8 mouse cellular contexts compared by ENCODE assay signal in the genomic region with DNA sequence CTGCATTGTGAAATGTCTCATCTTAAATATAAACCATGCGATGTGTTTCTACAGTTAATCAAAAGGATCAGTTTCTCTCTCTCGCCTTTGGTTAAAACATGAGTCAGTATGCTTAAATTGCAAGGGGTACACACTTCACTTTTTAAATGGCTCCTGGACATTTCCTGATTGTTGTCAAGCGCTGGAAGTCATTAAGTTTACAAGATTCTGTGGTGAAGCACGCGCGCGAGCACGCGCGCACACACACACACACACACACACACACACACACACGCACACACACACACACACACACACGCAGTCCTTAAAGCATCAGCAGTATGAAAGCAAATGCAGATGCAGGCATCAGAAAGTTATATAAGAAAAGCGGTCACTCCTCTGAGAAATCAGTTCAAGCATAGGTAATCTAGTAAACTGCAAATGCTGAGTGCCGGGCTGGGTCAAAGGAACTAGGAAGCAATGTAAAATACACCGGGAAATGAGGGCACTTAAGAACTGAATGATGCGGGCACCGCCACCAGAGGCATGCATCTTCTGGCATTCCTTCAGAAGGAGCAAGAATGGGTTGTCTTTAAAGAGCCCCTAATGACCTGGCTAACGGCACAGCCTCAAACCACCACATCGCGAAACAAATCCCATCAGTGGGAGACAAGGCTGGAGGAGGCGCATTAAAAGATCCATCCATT. TPM values are rescaled to one million over a fixed set of nuclear protein-coding genes. Genes with fewer than 3 reads are reported as not detected.
DNase-seq lines count a peak whose midpoint lies in the region; ATAC-seq and TF ChIP-seq lines count a peak whose summit lies in the region.

No protein-coding gene starts in this region.

- H3K36me3 ChIP-seq in heart, embryonic 10.5 days, result 0 out of 2 replicates have a peak, but pooled peaks cover 11% of the 10 kb centered on the region
- no peaks in the 10 kb centered on the region for H3K36me3 ChIP-seq in embryonic facial prominence, embryonic 11.5 days (replicated peaks; ENCODE audit: control insufficient read depth, insufficient read depth, low read depth, low read length)
- peaks cover 11% of the 10 kb centered on the region for H3K36me3 ChIP-seq in hindbrain, embryonic 14.5 days (replicated peaks; ENCODE audit: control insufficient read depth, insufficient read depth)
- no peaks in the 10 kb centered on the region for H3K36me3 ChIP-seq in lung, embryonic 15.5 days

- H3K27ac ChIP-seq in heart, embryonic 10.5 days, result peak overlapping the region; percentile 97
- H3K27ac ChIP-seq in embryonic facial prominence, embryonic 11.5 days (replicated peaks; ENCODE audit: low read depth, low read length), result no peak overlapping the region
- H3K27ac ChIP-seq in hindbrain, embryonic 14.5 days, result peak overlapping the region; percentile 93
- H3K27ac ChIP-seq in lung, embryonic 15.5 days, result peak overlapping the region; percentile 89
- 0 out of 2 replicates have a peak overlapping the region, but pooled peaks have one; percentile 4 for H3K27ac ChIP-seq in olfactory bulb, adult 2 months (ENCODE audit: insufficient read depth, low read depth, low read length)

- no peaks in the 10 kb centered on the region for H3K27me3 ChIP-seq in heart, embryonic 10.5 days (ENCODE audit: insufficient read depth, poor library complexity, severe bottlenecking)
- no peaks in the 10 kb centered on the region for H3K27me3 ChIP-seq in embryonic facial prominence, embryonic 11.5 days (ENCODE audit: control insufficient read depth, insufficient read depth, low read length)
- no peaks in the 10 kb centered on the region for H3K27me3 ChIP-seq in hindbrain, embryonic 14.5 days (ENCODE audit: control insufficient read depth, insufficient read depth, low read length)
- H3K27me3 ChIP-seq in lung, embryonic 15.5 days, result no peaks in the 10 kb centered on the region

- TF ChIP-seq POLR2A in olfactory bulb, adult 2 months (IDR thresholded peaks at IDR 0.05; ENCODE audit: insufficient read depth, low read depth, low read length), result no peak

- DNase-seq in heart, embryonic 10.5 days (ENCODE audit: low spot score), result no peak
- no peak for DNase-seq in heart, postnatal 36 days
- DNase-seq in embryonic facial prominence, embryonic 11.5 days (ENCODE audit: low spot score), result peak; percentile 50
- DNase-seq in hindbrain, embryonic 14.5 days (ENCODE audit: low spot score), result peak; percentile 39
- no peak for DNase-seq in urinary bladder, postnatal 4 days (ENCODE audit: low spot score in 2 of 2)

- WGBS in heart, embryonic 10.5 days, result 17% methylated on average over 21 of the region's 21 CpGs
- 8% methylated on average over 21 of the region's 21 CpGs for WGBS in embryonic facial prominence, embryonic 11.5 days
- WGBS in hindbrain, embryonic 14.5 days, result 9% methylated on average over 21 of the region's 21 CpGs
- 6% methylated on average over 21 of the region's 21 CpGs for WGBS in lung, embryonic 15.5 days
- WGBS in olfactory bulb, adult 2 months, result 4% methylated on average over 21 of the region's 21 CpGs

- H3K4me2 ChIP-seq in embryonic facial prominence, embryonic 11.5 days (ENCODE audit: low read depth, low read length), result peak overlapping the region; percentile 78
- H3K4me2 ChIP-seq in hindbrain, embryonic 14.5 days (replicated peaks), result peak overlapping the region; percentile 94
- H3K4me2 ChIP-seq in lung, embryonic 15.5 days, result peak overlapping the region; percentile 67

- peaks cover 20% of the 10 kb centered on the region for H3K4me1 ChIP-seq in heart, embryonic 10.5 days
- peaks cover 2% of the 10 kb centered on the region; the same call in 1 of the 2 replicates for H3K4me1 ChIP-seq in embryonic facial prominence, embryonic 11.5 days (ENCODE audit: control insufficient read depth, insufficient read depth, low read length)
- peaks cover 36% of the 10 kb centered on the region for H3K4me1 ChIP-seq in hindbrain, embryonic 14.5 days (replicated peaks; ENCODE audit: control insufficient read depth, insufficient read depth, low read length)
- H3K4me1 ChIP-seq in lung, embryonic 15.5 days, result peaks cover 22% of the 10 kb centered on the region
- H3K4me1 ChIP-seq in olfactory bulb, adult 2 months (ENCODE audit: control insufficient read depth, insufficient read depth, low read length), result peaks cover 4% of the 10 kb centered on the region; the same call in 1 of the 2 replicates

- peak overlapping the region; percentile 88 for H3K9ac ChIP-seq in embryonic facial prominence, embryonic 11.5 days (replicated peaks; ENCODE audit: low read length)
- peak overlapping the region; percentile 92 for H3K9ac ChIP-seq in hindbrain, embryonic 14.5 days
- H3K9ac ChIP-seq in lung, embryonic 15.5 days, result peak overlapping the region; percentile 93

- TF ChIP-seq CTCF in olfactory bulb, adult 2 months (IDR thresholded peaks at IDR 0.05; ENCODE audit: insufficient read depth, low read depth, low read length), result no peak

- H3K4me3 ChIP-seq in heart, embryonic 10.5 days, result peak overlapping the region; percentile 94
- H3K4me3 ChIP-seq in embryonic facial prominence, embryonic 11.5 days (ENCODE audit: low read depth, low read length), result peak overlapping the region; percentile 93
- H3K4me3 ChIP-seq in hindbrain, embryonic 14.5 days (replicated peaks; ENCODE audit: low read length), result peak overlapping the region; percentile 98
- H3K4me3 ChIP-seq in lung, embryonic 15.5 days, result peak overlapping the region; percentile 98
- peak overlapping the region; percentile 99 for H3K4me3 ChIP-seq in olfactory bulb, adult 2 months (ENCODE audit: insufficient read depth, low read depth, low read length)

- intact Hi-C loops in heart, postnatal 36 days (cut with DNase I), result loop anchor here (2.0 to 10.0 kb wide), 2 partner anchors 31 to 251 kb away; a partner anchor contains a TSS

- no peaks in the 10 kb centered on the region for H3K9me3 ChIP-seq in heart, embryonic 10.5 days
- H3K9me3 ChIP-seq in embryonic facial prominence, embryonic 11.5 days (replicated peaks; ENCODE audit: control insufficient read depth, low read length), result no peaks in the 10 kb centered on the region
- H3K9me3 ChIP-seq in hindbrain, embryonic 14.5 days (ENCODE audit: control insufficient read depth, low read length), result no peaks in the 10 kb centered on the region
- H3K9me3 ChIP-seq in lung, embryonic 15.5 days, result no peaks in the 10 kb centered on the region

- ATAC-seq in CD4-positive, CD25-positive, alpha-beta regulatory T cell, adult 4 months, result peak; percentile 36
- ATAC-seq in embryonic facial prominence, embryonic 11.5 days (replicated peaks; ENCODE audit: insufficient number of reproducible peaks, low FRiP score, low TSS enrichment, low read depth), result peak; percentile 49; the same call in 1 of the 2 replicates
- ATAC-seq in hindbrain, embryonic 14.5 days (ENCODE audit: low FRiP score), result no peak
- no peak; the same call in 1 of the 2 replicates for ATAC-seq in lung, embryonic 15.5 days (ENCODE audit: borderline replicate concordance, extremely low read depth, low FRiP score, low TSS enrichment)

RNA-seq across cellular contexts. Expression of a gene that starts 0.9 kb away (rescaled TPM):
- polyA plus RNA-seq in heart, embryonic 10.5 days (2016; fragmentation: Nextera tagmentation; extraction: Ambion mirVana), result 12.9 and 14.1 TPM in 2 replicates
- total RNA-seq in heart, postnatal 36 days (2021), result 10 to 100 TPM; 27.4 to 33.5 TPM
- polyA plus RNA-seq in CD4-positive, CD25-positive, alpha-beta regulatory T cell, adult 4 months (2017; shearing (Covaris generic)), result 10 to 100 TPM; 43.6 to 68.9 TPM
- polyA plus RNA-seq in embryonic facial prominence, embryonic 11.5 days (2014; fragmentation: Nextera tagmentation; extraction: Ambion mirVana), result 14.2 and 14.4 TPM in 2 replicates
- 25.1 and 27.9 TPM in 2 replicates for polyA plus RNA-seq in hindbrain, embryonic 14.5 days (2014; fragmentation: Nextera tagmentation; extraction: Ambion mirVana)
- 15.7 and 20.6 TPM in 2 replicates for polyA plus RNA-seq in lung, embryonic 15.5 days (2015; fragmentation: Nextera tagmentation; extraction: Ambion mirVana)
- polyA plus RNA-seq in olfactory bulb, adult 2 months (2012; ENCODE audit: insufficient read depth, insufficient read length, low replicate concordance, missing spikeins), result not detected in 2 replicates

RNA-seq across cellular contexts. Expression of a gene that starts 32.4 kb away (rescaled TPM):
- polyA plus RNA-seq in heart, embryonic 10.5 days (2016; fragmentation: Nextera tagmentation; extraction: Ambion mirVana), result 109 and 133 TPM in 2 replicates
- total RNA-seq in heart, postnatal 36 days (2021), result 10 to 100 TPM; 29.5 to 31.1 TPM
- 10 to 100 TPM; 93.1 to 95.5 TPM for polyA plus RNA-seq in CD4-positive, CD25-positive, alpha-beta regulatory T cell, adult 4 months (2017; shearing (Covaris generic))
- polyA plus RNA-seq in embryonic facial prominence, embryonic 11.5 days (2014; fragmentation: Nextera tagmentation; extraction: Ambion mirVana), result 259 and 274 TPM in 2 replicates
- polyA plus RNA-seq in hindbrain, embryonic 14.5 days (2014; fragmentation: Nextera tagmentation; extraction: Ambion mirVana), result 118 and 129 TPM in 2 replicates
- polyA plus RNA-seq in lung, embryonic 15.5 days (2015; fragmentation: Nextera tagmentation; extraction: Ambion mirVana), result 159 and 160 TPM in 2 replicates
- 298 TPM in 1 of 2 replicates, not detected in the other for polyA plus RNA-seq in olfactory bulb, adult 2 months (2012; ENCODE audit: insufficient read depth, insufficient read length, low replicate concordance, missing spikeins)

Comparison
In these comparisons a context has a peak if more than half of its experiments do, and no peak if none do; other contexts are left out.
1. DNase-seq: peak in embryonic facial prominence, embryonic 11.5 days (single experiment) and hindbrain, embryonic 14.5 days (single experiment); none in heart, embryonic 10.5 days (single experiment), heart, postnatal 36 days (0 of 2) and urinary bladder, postnatal 4 days (0 of 2).
2. ATAC-seq: peak in CD4-positive, CD25-positive, alpha-beta regulatory T cell, adult 4 months (single experiment) and embryonic facial prominence, embryonic 11.5 days (single experiment); none in hindbrain, embryonic 14.5 days (single experiment) and lung, embryonic 15.5 days (single experiment).
3. Peak in every context shown above with its lines, with median percentiles within 50 percentile points of each other: H3K4me3 ChIP-seq, H3K4me2 ChIP-seq and H3K9ac ChIP-seq.